Mouse (Mus musculus): ENCODE data around the gene Jag2. TPM values are rescaled to one million over a fixed set of nuclear protein-coding genes. Genes with fewer than 3 reads are reported as not detected.
A peak's percentile ranks its signal among the peaks of the same experiment; 100 is the strongest.

The Jag2 gene
- polyA plus RNA-seq, 1 experiment from 2014 or later, result 0.34 TPM

GRCm38 (mm10) chr12:112943669-112944068 is 14.1 kb upstream of the Jag2 start:
- no peak overlapping the region for H3K4me3 ChIP-seq (ENCODE audit: low read depth, low read length)
- H3K4me1 ChIP-seq (ENCODE audit: control insufficient read depth, low read depth, low read length), result peaks cover 9% of the 10 kb centered on the region
- peaks cover 12% of the 10 kb centered on the region for H3K27me3 ChIP-seq (ENCODE audit: control insufficient read depth, insufficient read depth, low read depth, low read length)
- no peak overlapping the region for H3K9ac ChIP-seq (ENCODE audit: low read depth, low read length)
- no peak overlapping the region for H3K4me2 ChIP-seq (ENCODE audit: low read depth, low read length)
- H3K36me3 ChIP-seq (ENCODE audit: control insufficient read depth, insufficient read depth), result no peaks in the 10 kb centered on the region
- WGBS (ENCODE audit: insufficient replicate concordance), result 56% methylated on average over 2 of the region's 2 CpGs
- H3K27ac ChIP-seq (ENCODE audit: low read length), result no peak overlapping the region
- ATAC-seq (ENCODE audit: low read depth), result no peak
- H3K9me3 ChIP-seq (replicated peaks; ENCODE audit: control insufficient read depth, low read length), result no peaks in the 10 kb centered on the region

- Histone ChIP-seq H3K4me2 (ENCODE audit: low read depth, low read length) (peak within 1 kb of the TSS; percentile 80), H3K9me3 (replicated peaks; ENCODE audit: control insufficient read depth, low read length) (no peaks in the 10 kb centered on the region), H3K36me3 (ENCODE audit: control insufficient read depth, insufficient read depth) (no peaks in the 10 kb centered on the region), H3K27me3 (ENCODE audit: control insufficient read depth, insufficient read depth, low read depth, low read length) (peaks cover 4% of the 10 kb centered on the region), H3K4me3 (ENCODE audit: low read depth, low read length) (peak within 1 kb of the TSS; percentile 73), H3K27ac (ENCODE audit: low read length) (peak within 1 kb of the TSS; percentile 51), H3K4me1 (ENCODE audit: control insufficient read depth, low read depth, low read length) (peaks cover 9% of the 10 kb centered on the region), H3K9ac (ENCODE audit: low read depth, low read length) (peak within 1 kb of the TSS; percentile 75)
- WGBS (ENCODE audit: insufficient replicate concordance), result 1% methylated on average over 57 of the region's 58 CpGs
- ATAC-seq (ENCODE audit: low read depth), result peak; percentile 90
Observed at GRCm38 (mm10) chr12:112941776-112942713, 12.5 kb upstream of the Jag2 start, which contains the start of gene Nudt14. Nudt14 (minus strand) TSS chr12:112942124.

GRCm38 (mm10) chr12:112941156-112941775 is 11.7 kb upstream of the Jag2 start:
- Histone ChIP-seq H3K4me3 (ENCODE audit: low read depth, low read length) (peak overlapping the region; percentile 73), H3K9ac (ENCODE audit: low read depth, low read length) (peak overlapping the region; percentile 75; the same call in 1 of the 2 replicates), H3K27me3 (ENCODE audit: control insufficient read depth, insufficient read depth, low read depth, low read length) (peaks cover 2% of the 10 kb centered on the region; the same call in 1 of the 2 replicates), H3K27ac (ENCODE audit: low read length) (no peak overlapping the region; the same call in 1 of the 2 replicates), H3K4me1 (ENCODE audit: control insufficient read depth, low read depth, low read length) (peaks cover 9% of the 10 kb centered on the region), H3K9me3 (replicated peaks; ENCODE audit: control insufficient read depth, low read length) (no peaks in the 10 kb centered on the region), H3K36me3 (ENCODE audit: control insufficient read depth, insufficient read depth) (no peaks in the 10 kb centered on the region), H3K4me2 (ENCODE audit: low read depth, low read length) (peak overlapping the region; percentile 80)
- ATAC-seq (ENCODE audit: low read depth), result no peak
- 35% methylated on average over 10 of the region's 10 CpGs for WGBS (ENCODE audit: insufficient replicate concordance)

- no peak for ATAC-seq (ENCODE audit: low read depth)
- WGBS (ENCODE audit: insufficient replicate concordance), result 74% methylated on average over 9 of the region's 9 CpGs
- Histone ChIP-seq H3K27me3 (ENCODE audit: control insufficient read depth, insufficient read depth, low read depth, low read length) (peaks cover 2% of the 10 kb centered on the region; the same call in 1 of the 2 replicates), H3K4me3 (ENCODE audit: low read depth, low read length) (no peak overlapping the region), H3K4me2 (ENCODE audit: low read depth, low read length) (no peak overlapping the region), H3K36me3 (ENCODE audit: control insufficient read depth, insufficient read depth) (no peaks in the 10 kb centered on the region), H3K9me3 (replicated peaks; ENCODE audit: control insufficient read depth, low read length) (no peaks in the 10 kb centered on the region), H3K27ac (ENCODE audit: low read length) (no peak overlapping the region), H3K9ac (ENCODE audit: low read depth, low read length) (no peak overlapping the region), H3K4me1 (ENCODE audit: control insufficient read depth, low read depth, low read length) (peaks cover 9% of the 10 kb centered on the region)
Observed at GRCm38 (mm10) chr12:112940710-112941109, 11.1 kb upstream of the Jag2 start.

GRCm38 (mm10) chr12:112940238-112940637 is 10.7 kb upstream of the Jag2 start:
- H3K9me3 ChIP-seq (replicated peaks; ENCODE audit: control insufficient read depth, low read length), result no peaks in the 10 kb centered on the region
- no peak overlapping the region for H3K4me3 ChIP-seq (ENCODE audit: low read depth, low read length)
- 89% methylated on average over 4 of the region's 4 CpGs for WGBS (ENCODE audit: insufficient replicate concordance)
- peaks cover 9% of the 10 kb centered on the region for H3K4me1 ChIP-seq (ENCODE audit: control insufficient read depth, low read depth, low read length)
- ATAC-seq (ENCODE audit: low read depth), result no peak
- H3K4me2 ChIP-seq (ENCODE audit: low read depth, low read length), result no peak overlapping the region
- peaks cover 2% of the 10 kb centered on the region; the same call in 1 of the 2 replicates for H3K27me3 ChIP-seq (ENCODE audit: control insufficient read depth, insufficient read depth, low read depth, low read length)
- H3K36me3 ChIP-seq (ENCODE audit: control insufficient read depth, insufficient read depth), result no peaks in the 10 kb centered on the region
- no peak overlapping the region for H3K27ac ChIP-seq (ENCODE audit: low read length)
- no peak overlapping the region for H3K9ac ChIP-seq (ENCODE audit: low read depth, low read length)

GRCm38 (mm10) chr12:112938873-112939565 is 9.4 kb upstream of the Jag2 start:
- Histone ChIP-seq H3K27me3 (ENCODE audit: control insufficient read depth, insufficient read depth, low read depth, low read length) (no peaks in the 10 kb centered on the region), H3K9ac (ENCODE audit: low read depth, low read length) (no peak overlapping the region), H3K4me3 (ENCODE audit: low read depth, low read length) (no peak overlapping the region), H3K27ac (ENCODE audit: low read length) (no peak overlapping the region), H3K36me3 (ENCODE audit: control insufficient read depth, insufficient read depth) (no peaks in the 10 kb centered on the region), H3K4me2 (ENCODE audit: low read depth, low read length) (no peak overlapping the region), H3K9me3 (replicated peaks; ENCODE audit: control insufficient read depth, low read length) (no peaks in the 10 kb centered on the region), H3K4me1 (ENCODE audit: control insufficient read depth, low read depth, low read length) (peaks cover 9% of the 10 kb centered on the region)
- 55% methylated on average over 10 of the region's 10 CpGs for WGBS (ENCODE audit: insufficient replicate concordance)
- no peak for ATAC-seq (ENCODE audit: low read depth)

GRCm38 (mm10) chr12:112938366-112938765 is 8.8 kb upstream of the Jag2 start:
- 74% methylated on average over 10 of the region's 10 CpGs for WGBS (ENCODE audit: insufficient replicate concordance)
- H3K4me3 ChIP-seq (ENCODE audit: low read depth, low read length), result no peak overlapping the region

GRCm38 (mm10) chr12:112937906-112938305 is 8.3 kb upstream of the Jag2 start:
- Histone ChIP-seq H3K9ac (ENCODE audit: low read depth, low read length) (no peak overlapping the region), H3K4me2 (ENCODE audit: low read depth, low read length) (no peak overlapping the region), H3K27me3 (ENCODE audit: control insufficient read depth, insufficient read depth, low read depth, low read length) (no peaks in the 10 kb centered on the region), H3K9me3 (replicated peaks; ENCODE audit: control insufficient read depth, low read length) (no peaks in the 10 kb centered on the region), H3K4me3 (ENCODE audit: low read depth, low read length) (no peak overlapping the region), H3K27ac (ENCODE audit: low read length) (no peak overlapping the region), H3K36me3 (ENCODE audit: control insufficient read depth, insufficient read depth) (no peaks in the 10 kb centered on the region), H3K4me1 (ENCODE audit: control insufficient read depth, low read depth, low read length) (peaks cover 9% of the 10 kb centered on the region)
- WGBS (ENCODE audit: insufficient replicate concordance), result 41% methylated on average over 9 of the region's 9 CpGs
- ATAC-seq (ENCODE audit: low read depth), result no peak

More at GRCm38 (mm10) chr12:112938366-112938765, 8.8 kb upstream of the Jag2 start:
- Histone ChIP-seq H3K4me2 (ENCODE audit: low read depth, low read length) (no peak overlapping the region), H3K4me1 (ENCODE audit: control insufficient read depth, low read depth, low read length) (peaks cover 9% of the 10 kb centered on the region), H3K9me3 (replicated peaks; ENCODE audit: control insufficient read depth, low read length) (no peaks in the 10 kb centered on the region), H3K36me3 (ENCODE audit: control insufficient read depth, insufficient read depth) (no peaks in the 10 kb centered on the region), H3K27me3 (ENCODE audit: control insufficient read depth, insufficient read depth, low read depth, low read length) (no peaks in the 10 kb centered on the region), H3K27ac (ENCODE audit: low read length) (no peak overlapping the region), H3K9ac (ENCODE audit: low read depth, low read length) (no peak overlapping the region)
- ATAC-seq (ENCODE audit: low read depth), result no peak
